Mouse (Mus musculus) bone marrow macrophage, adult 2 months (primary cell): ENCODE measurements around the gene Scyl3.

ENCODE experiments used
- CTCF ChIP-seq: IDR thresholded peaks from 2 replicates; pipeline ENCODE4 v1.5.1; 2012; ENCODE audit warnings: low read depth, mild to moderate bottlenecking, low read length, moderate library complexity
- POLR2A ChIP-seq: IDR thresholded peaks from 2 replicates; pipeline ENCODE4 v1.6.1; 2012; ENCODE audit warnings: mild to moderate bottlenecking, low read depth, low read length, borderline replicate concordance

DNA sequence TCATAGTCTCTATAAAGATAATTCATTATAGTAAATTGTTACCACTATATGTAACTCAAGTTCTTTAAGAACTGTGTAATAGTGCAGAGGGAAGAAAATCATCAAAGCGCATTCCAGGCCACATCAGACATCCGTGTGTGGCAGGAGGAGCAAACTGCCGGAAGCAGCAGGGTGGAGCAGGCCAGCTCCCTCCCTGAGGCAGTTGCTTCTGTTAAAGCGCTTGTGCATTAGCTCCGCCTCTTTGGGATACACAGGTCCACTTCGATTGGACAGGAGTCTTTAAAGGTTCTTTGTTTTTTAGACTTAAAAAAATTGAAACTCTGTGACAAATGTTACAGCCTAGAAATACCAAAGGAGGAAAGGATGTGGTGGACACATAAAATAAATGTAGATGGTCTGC is 13.2 kb downstream of the Scyl3 start:
- TF ChIP-seq CTCF (no peak), POLR2A (no peak)
